Mouse (Mus musculus) forebrain, embryonic 14.5 days (tissue): ENCODE results near the gene Nucb1. TPM values are rescaled to one million over a fixed set of nuclear protein-coding genes. Genes with fewer than 3 reads are reported as not detected.

ENCODE experiments used
- ATAC-seq: fragments of 200-750 bp; cut with Nextera tagmentation; 2 replicates; pipeline ENCODE4 v1.8.0; 2017; ENCODE audit warnings: mild to moderate bottlenecking, moderate library complexity
- DNase-seq: peaks from one replicate; pipeline ENCODE4 v3.0.0-alpha.2; 2015; ENCODE audit warnings: low spot score
- H3K27ac ChIP-seq: fragments of 300-500 bp; sonication (generic); 2 replicates; pipeline ENCODE4 v1.5.1; 2014; ENCODE audit warnings: low read depth, mild to moderate bottlenecking, control low read depth, low read length, moderate library complexity
- H3K27me3 ChIP-seq: fragments of 300-500 bp; sonication (generic); replicated peaks from 2 replicates; pipeline ENCODE4 v1.6.1; 2014; ENCODE audit warnings: low read length, control low read depth, mixed read lengths; ENCODE audit not compliant: control insufficient read depth, insufficient read depth
- H3K36me3 ChIP-seq: fragments of 300-500 bp; sonication (generic); 2 replicates; pipeline ENCODE4 v1.6.1; 2014; ENCODE audit warnings: low read length, control low read depth; ENCODE audit not compliant: control insufficient read depth, insufficient read depth
- H3K4me1 ChIP-seq: fragments of 300-500 bp; sonication (generic); 2 replicates; pipeline ENCODE4 v1.6.1; 2014; ENCODE audit warnings: antibody characterized with exemption, low read length, control low read depth; ENCODE audit not compliant: control insufficient read depth, insufficient read depth
- H3K4me2 ChIP-seq: fragments of 300-500 bp; sonication (generic); 2 replicates; pipeline ENCODE4 v1.6.1; 2014; ENCODE audit warnings: mild to moderate bottlenecking, control low read depth, low read length
- H3K4me3 ChIP-seq: fragments of 300-500 bp; sonication (generic); 2 replicates; pipeline ENCODE4 v1.5.1; 2014; ENCODE audit warnings: low read depth, low read length, control low read depth
- H3K9ac ChIP-seq: fragments of 300-500 bp; sonication (generic); 2 replicates; pipeline ENCODE4 v1.6.1; 2014; ENCODE audit warnings: mild to moderate bottlenecking, low read length, control low read depth, moderate library complexity
- H3K9me3 ChIP-seq: fragments of 300-500 bp; sonication (generic); replicated peaks from 2 replicates; pipeline ENCODE4 v1.6.1; 2016; ENCODE audit warnings: low read length, control low read depth, mixed read lengths; ENCODE audit not compliant: control insufficient read depth
- WGBS: fragments of 180-500 bp; shearing (Covaris S2); extraction: QIAGEN DNeasy Blood & Tissue Kit; methylation state at CpG from one replicate; pipeline ENCODE4 v1.1.7; 2014; 5-methylcytosine and 5-hydroxymethylcytosine counted together
- polyA plus RNA-seq: library from polyadenylated mRNA; unstranded; fragments of >200 nt; fragmentation: Nextera tagmentation; extraction: Ambion mirVana; gene quantifications from 2 replicates; pipeline ENCODE4 v1.2.1, GENCODE M21; 2014

Nucb1 gene
- polyA plus RNA-seq, 1 experiment from 2014 or later = 69.0 TPM

DNA sequence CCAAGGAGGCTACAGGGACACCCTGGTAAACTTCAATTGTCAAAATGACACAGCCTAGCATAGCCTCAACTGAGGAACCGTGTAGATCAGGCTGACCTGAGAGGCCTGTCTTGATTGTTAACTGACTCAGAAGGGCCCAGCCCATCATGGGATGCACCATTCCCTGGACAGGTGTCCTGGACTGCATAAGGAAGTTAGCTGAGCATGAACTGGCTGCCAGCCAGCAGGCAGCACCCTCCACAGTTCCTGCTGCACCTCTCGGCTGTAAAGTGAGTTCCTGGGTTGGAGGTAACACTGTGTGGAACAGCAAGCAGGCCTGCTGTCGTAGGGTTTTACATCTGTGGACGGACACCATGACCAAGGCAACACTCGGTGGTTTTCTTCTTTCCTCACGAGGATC lies 2.6 kb downstream of the Nucb1 start:
- H3K36me3 ChIP-seq = peaks cover 8% of the 10 kb centered on the region; the same call in 1 of the 2 replicates
- peaks cover 9% of the 10 kb centered on the region for H3K4me1 ChIP-seq
- no peak for DNase-seq
- H3K4me3 ChIP-seq = no peak overlapping the region
- no peak overlapping the region for H3K27ac ChIP-seq
- H3K4me2 ChIP-seq = no peak overlapping the region
- H3K27me3 ChIP-seq = no peaks in the 10 kb centered on the region
- H3K9ac ChIP-seq = no peak overlapping the region
- WGBS = 90% methylated on average over 6 of the region's 6 CpGs
- no peak for ATAC-seq
- no peaks in the 10 kb centered on the region for H3K9me3 ChIP-seq

DNA sequence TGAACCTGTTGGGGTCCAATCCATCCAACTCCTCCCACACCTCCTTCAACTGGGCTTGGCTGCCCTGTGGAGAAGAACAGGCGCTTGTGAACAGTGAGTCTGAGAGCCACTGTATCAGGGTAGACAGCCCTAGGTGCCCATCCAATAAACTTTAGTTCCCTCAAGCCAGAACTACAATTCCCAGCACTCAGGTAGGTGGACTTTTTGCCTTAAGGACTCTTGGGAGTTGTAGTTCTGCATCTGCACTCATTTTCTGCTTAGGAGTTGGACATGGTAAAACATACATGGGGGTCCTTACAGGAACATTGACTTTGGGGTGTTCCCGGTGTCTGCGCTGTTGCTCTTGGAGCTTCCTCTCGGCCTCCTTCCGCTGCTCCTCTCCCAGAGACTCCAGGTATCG lies 11.8 kb downstream of the Nucb1 start:
- peaks cover 82% of the 10 kb centered on the region for H3K36me3 ChIP-seq
- no peak for ATAC-seq

DNA sequence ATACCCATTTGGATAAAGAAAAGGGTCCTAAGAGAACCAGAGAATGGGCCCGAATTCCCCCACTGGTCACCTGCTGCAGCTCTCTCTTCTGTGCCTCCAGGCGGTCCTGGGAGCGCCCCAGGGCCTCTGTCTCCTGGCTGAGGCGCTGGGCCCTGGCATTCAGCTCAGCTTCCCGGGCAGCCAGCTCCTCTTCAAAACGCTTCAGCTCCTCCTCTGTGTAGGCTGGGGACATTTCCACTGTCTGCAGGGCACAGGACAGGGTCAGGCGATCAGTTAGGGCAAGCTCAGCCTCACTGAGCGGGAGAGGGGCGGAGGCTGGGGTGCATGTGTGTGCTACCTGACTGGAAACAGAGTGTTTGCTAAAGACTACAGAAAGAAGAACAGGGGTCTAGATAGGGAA lies 15.7 kb downstream of the Nucb1 start:
- H3K27me3 ChIP-seq = no peaks in the 10 kb centered on the region
- H3K9ac ChIP-seq = no peak overlapping the region
- H3K27ac ChIP-seq = no peak overlapping the region
- WGBS = 81% methylated on average over 9 of the region's 9 CpGs
- DNase-seq (no peak), ATAC-seq (no peak)
- no peaks in the 10 kb centered on the region for H3K4me1 ChIP-seq
- no peak overlapping the region for H3K4me3 ChIP-seq
- peaks cover 75% of the 10 kb centered on the region for H3K36me3 ChIP-seq
- H3K9me3 ChIP-seq = no peaks in the 10 kb centered on the region
- no peak overlapping the region for H3K4me2 ChIP-seq

More for the DNA sequence above, 11.8 kb downstream of the Nucb1 start:
- no peak overlapping the region for H3K4me2 ChIP-seq
- 96% methylated on average over 6 of the region's 6 CpGs for WGBS
- no peak for DNase-seq
- no peaks in the 10 kb centered on the region for H3K9me3 ChIP-seq
- H3K27ac ChIP-seq = no peak overlapping the region
- H3K27me3 ChIP-seq = no peaks in the 10 kb centered on the region
- H3K4me3 ChIP-seq = no peak overlapping the region
- no peak overlapping the region for H3K9ac ChIP-seq
- no peaks in the 10 kb centered on the region for H3K4me1 ChIP-seq

DNA sequence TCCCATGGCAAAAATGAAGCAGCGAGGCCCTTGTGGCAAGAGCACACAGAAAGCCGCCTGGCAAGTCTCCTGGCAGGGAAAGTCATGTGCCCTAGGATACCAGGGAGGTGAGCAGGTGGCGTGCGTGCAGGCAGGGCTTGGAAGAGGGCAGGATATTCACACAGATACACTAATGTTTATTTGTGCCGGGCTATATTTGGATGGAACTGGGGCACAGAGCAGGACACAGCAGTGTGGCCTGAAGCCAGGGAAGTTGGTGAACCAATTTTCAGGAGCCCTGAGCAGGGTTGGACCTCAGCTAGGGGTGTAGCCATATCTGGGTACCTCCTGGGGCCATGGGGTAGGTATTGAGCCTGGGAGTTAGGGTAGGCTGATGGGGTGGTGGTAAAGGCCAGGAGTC lies 17.3 kb downstream of the Nucb1 start:
- no peak overlapping the region for H3K4me2 ChIP-seq
- H3K27ac ChIP-seq = no peak overlapping the region
- H3K36me3 ChIP-seq = peaks cover 60% of the 10 kb centered on the region

DNA sequence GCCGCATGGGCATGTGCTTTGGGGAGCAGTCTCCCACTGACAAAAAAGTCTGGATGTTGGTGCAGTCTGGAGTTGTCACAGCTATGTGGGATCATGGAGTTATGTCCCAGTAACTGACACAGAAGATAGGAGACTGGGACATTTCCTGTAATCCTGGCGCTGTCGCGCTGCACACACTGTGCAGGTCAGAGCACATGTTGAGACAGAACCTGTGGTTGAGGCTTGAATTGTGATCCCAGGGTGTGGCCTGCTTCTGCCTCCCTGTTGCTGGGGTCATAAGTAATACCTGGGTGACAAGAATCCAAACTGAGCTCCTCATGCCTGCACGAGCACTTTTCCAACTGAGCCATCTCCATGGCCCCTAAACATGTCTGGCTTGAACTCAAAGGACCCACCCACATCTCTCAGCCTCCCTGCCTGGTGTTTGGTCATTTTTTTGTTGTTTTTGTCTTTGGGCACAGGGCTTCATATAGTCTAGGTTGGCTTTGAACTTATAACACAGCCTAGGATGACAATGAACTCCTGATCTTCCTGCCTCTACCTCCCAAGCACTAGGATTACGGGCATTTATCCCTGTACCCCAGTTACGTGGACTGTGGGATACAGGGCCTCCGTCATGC lies 17.9 kb downstream of the Nucb1 start:
- no peaks in the 10 kb centered on the region for H3K27me3 ChIP-seq
- H3K4me1 ChIP-seq = no peaks in the 10 kb centered on the region; the same call in 1 of the 2 replicates
- no peak overlapping the region for H3K4me3 ChIP-seq
- ATAC-seq = no peak
- H3K9ac ChIP-seq = no peak overlapping the region
- DNase-seq = no peak
- H3K27ac ChIP-seq = no peak overlapping the region
- H3K4me2 ChIP-seq = no peak overlapping the region
- no peaks in the 10 kb centered on the region for H3K9me3 ChIP-seq
- WGBS = 96% methylated on average over 8 of the region's 8 CpGs
- peaks cover 54% of the 10 kb centered on the region for H3K36me3 ChIP-seq

More for the DNA sequence above, 17.3 kb downstream of the Nucb1 start:
- 96% methylated on average over 5 of the region's 5 CpGs for WGBS
- Histone ChIP-seq H3K9ac (no peak overlapping the region), H3K9me3 (no peaks in the 10 kb centered on the region), H3K27me3 (no peaks in the 10 kb centered on the region), H3K4me1 (no peaks in the 10 kb centered on the region; the same call in 1 of the 2 replicates), H3K4me3 (no peak overlapping the region)
- ATAC-seq (no peak), DNase-seq (no peak)

DNA sequence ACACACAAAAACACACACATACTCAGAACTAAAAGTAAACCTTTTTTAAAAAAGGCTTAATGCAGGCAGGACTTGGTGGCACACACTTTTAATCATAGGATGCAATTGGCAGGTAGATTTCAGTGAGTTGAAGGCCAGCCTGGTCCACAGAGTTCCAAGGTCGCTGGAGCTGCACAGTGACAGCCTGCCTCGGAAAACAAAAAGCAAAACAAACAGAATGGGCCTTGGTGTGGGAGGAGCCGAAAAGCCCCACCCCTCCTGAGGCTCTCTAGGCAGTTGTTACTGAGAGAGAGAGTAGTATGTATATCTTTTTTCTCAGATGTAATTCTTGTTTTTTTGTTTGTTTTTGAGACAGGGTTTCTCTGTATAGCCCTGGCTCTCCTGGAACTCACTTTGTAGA lies 18.9 kb downstream of the Nucb1 start:
- Histone ChIP-seq H3K9ac (no peak overlapping the region), H3K27me3 (no peaks in the 10 kb centered on the region), H3K36me3 (peaks cover 43% of the 10 kb centered on the region), H3K27ac (no peak overlapping the region), H3K4me3 (no peak overlapping the region), H3K4me1 (no peaks in the 10 kb centered on the region; the same call in 1 of the 2 replicates), H3K9me3 (no peaks in the 10 kb centered on the region), H3K4me2 (no peak overlapping the region)
- DNase-seq (no peak), ATAC-seq (no peak)
- 23% methylated on average over 3 of the region's 3 CpGs for whole genome bisulfite sequencing

DNA sequence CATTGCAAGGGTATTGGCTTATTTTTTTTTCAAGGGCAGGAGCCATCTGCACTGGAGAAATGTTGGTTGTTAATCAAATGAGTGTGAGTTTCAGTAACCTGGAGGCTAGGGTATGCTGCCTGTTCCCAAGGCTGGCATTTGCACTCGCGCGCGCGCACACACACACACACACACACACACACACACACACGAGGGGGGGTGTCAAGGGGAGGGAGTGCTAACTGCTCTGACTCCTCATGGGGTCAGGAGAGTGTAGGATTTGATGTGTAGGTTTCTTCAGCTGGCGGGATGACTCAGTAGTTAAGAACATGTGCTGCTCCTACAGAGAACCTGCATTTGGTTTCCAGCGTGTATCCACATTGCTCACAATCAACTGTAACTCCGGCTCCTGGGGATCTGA lies 19.4 kb downstream of the Nucb1 start:
- Histone ChIP-seq H3K4me3 (no peak overlapping the region), H3K27me3 (no peaks in the 10 kb centered on the region), H3K36me3 (peaks cover 38% of the 10 kb centered on the region), H3K9ac (no peak overlapping the region), H3K4me1 (no peaks in the 10 kb centered on the region; the same call in 1 of the 2 replicates), H3K9me3 (no peaks in the 10 kb centered on the region), H3K27ac (no peak overlapping the region), H3K4me2 (no peak overlapping the region)
- WGBS = 58% methylated on average over 9 of the region's 9 CpGs
- DNase-seq = no peak
- ATAC-seq = 0 out of 2 replicates have a peak, but pooled peaks have one; percentile 19

DNA sequence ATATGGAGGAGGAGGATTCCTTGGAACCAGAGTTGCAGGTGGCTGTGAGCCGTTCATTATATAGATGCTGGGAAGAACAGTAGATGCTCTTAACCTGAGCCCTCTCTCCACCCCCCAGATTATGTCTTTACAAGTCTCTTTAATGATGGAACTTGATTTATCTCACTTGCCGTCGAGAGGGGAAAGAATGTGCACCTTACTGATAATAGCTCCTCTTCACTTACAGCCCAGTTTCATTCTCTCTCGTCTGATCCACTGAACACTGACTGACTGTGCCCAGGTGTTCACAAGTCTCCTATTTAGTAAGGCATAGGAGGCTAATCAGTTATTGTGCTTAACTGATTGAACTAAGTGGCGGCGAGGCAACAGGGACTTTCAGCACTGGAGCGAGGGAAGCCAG lies 20.6 kb downstream of the Nucb1 start:
- no peak overlapping the region for H3K27ac ChIP-seq
- H3K27me3 ChIP-seq = no peaks in the 10 kb centered on the region
- no peak overlapping the region for H3K9ac ChIP-seq
- peaks cover 26% of the 10 kb centered on the region for H3K36me3 ChIP-seq
- no peaks in the 10 kb centered on the region; the same call in 1 of the 2 replicates for H3K4me1 ChIP-seq
- 89% methylated on average over 7 of the region's 7 CpGs for WGBS
- no peak overlapping the region for H3K4me2 ChIP-seq
- ATAC-seq (no peak), DNase-seq (no peak)
- no peak overlapping the region for H3K4me3 ChIP-seq
- H3K9me3 ChIP-seq = no peaks in the 10 kb centered on the region

DNA sequence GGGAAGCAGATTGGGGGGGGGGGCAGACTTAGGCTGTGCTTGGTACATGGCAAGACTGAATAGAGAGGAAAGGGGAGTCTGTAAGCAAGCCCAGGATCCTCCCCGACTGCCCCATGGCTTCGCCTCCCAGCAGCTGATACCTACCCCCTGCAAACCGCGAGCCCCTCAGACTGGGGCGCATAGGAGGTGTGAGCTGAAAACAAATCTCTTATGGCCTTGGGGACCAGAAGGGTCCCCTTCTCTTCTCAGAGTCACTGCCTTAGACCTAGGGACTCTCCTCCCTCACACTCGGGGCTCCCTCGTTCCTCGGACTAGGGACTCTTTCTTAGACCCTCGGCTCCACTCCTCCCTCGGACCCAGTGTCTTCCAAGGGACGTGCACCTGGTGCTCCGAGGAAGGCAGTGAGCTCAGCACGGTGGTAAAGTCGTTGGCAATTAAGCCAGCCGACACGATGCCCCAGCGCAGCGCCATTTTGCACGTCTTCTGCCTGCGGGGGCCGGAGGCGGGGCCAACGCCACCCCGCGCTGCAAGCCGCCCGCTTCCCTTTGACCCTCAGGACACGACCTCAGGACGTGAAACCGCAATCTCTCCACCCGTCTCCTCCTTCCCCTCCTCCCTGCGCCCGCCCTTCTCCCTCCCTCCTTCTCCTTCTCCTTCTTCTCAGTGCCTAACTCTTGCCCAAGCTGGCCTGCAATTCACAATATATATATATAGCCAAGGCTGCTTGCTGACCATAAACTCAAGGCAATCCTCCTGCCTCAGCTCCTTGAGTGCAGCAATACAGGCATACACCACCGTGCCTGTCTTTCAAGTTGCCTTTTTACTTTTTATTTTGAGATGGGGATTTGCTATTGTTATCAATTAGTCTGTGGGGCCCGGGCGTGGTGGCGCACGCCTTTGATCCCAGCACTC lies 21.7 kb downstream of the Nucb1 start, which contains the start of gene Dhdh:
TSS of gene Dhdh (minus strand) at position 513 of the 912 bp plus-strand sequence.
- DNase-seq = peak; percentile 36
- peak within 1 kb of the TSS; percentile 68 for H3K9ac ChIP-seq
- H3K9me3 ChIP-seq = no peaks in the 10 kb centered on the region
- peak; percentile 69 for ATAC-seq
- no peaks in the 10 kb centered on the region for H3K27me3 ChIP-seq
- no peaks in the 10 kb centered on the region; the same call in 1 of the 2 replicates for H3K4me1 ChIP-seq
- peak within 1 kb of the TSS; percentile 63 for H3K4me2 ChIP-seq
- 7% methylated on average over 37 of the region's 38 CpGs for WGBS
- H3K4me3 ChIP-seq = peak within 1 kb of the TSS; percentile 38
- peaks cover 16% of the 10 kb centered on the region for H3K36me3 ChIP-seq
- peak within 1 kb of the TSS; percentile 46 for H3K27ac ChIP-seq
